11 mouse cellular contexts compared by ENCODE assay signal in genomic region chr4:152108673-152109072, GRCm38 (mm10). TPM values are rescaled to one million over a fixed set of nuclear protein-coding genes. Genes with fewer than 3 reads are reported as not detected.
DNase-seq lines count a peak whose midpoint lies in the region; ATAC-seq and TF ChIP-seq lines count a peak whose summit lies in the region.
"Had no signal": no experiment of that assay in that cellular context is flagged by ENCODE, and none has a peak within 500 bp of the region (broad histone marks: within the 10 kb centered on the region; RNA-seq: fewer than 3 reads in every experiment).

No protein-coding gene starts in this region.

- H3K9ac ChIP-seq in heart, embryonic 13.5 days: no peak overlapping the region
- no peak overlapping the region for H3K9ac ChIP-seq in hindbrain, embryonic 12.5 days
- no peak overlapping the region for H3K9ac ChIP-seq in liver, embryonic 14.5 days (replicated peaks)
- H3K9ac ChIP-seq: embryonic facial prominence, embryonic 15.5 days had no signal

- 80% methylated on average over 5 of the region's 5 CpGs for WGBS in heart, embryonic 13.5 days
- WGBS in embryonic facial prominence, embryonic 10.5 days: 87% methylated on average over 5 of the region's 5 CpGs
- 82% methylated on average over 5 of the region's 5 CpGs for WGBS in hindbrain, embryonic 12.5 days
- WGBS in liver, embryonic 14.5 days (ENCODE audit: insufficient replicate concordance): 88% methylated on average over 5 of the region's 5 CpGs

- peaks cover 17% of the 10 kb centered on the region for H3K4me1 ChIP-seq in heart, embryonic 13.5 days
- peaks cover 26% of the 10 kb centered on the region for H3K4me1 ChIP-seq in embryonic facial prominence, embryonic 10.5 days
- peaks cover 19% of the 10 kb centered on the region for H3K4me1 ChIP-seq in hindbrain, embryonic 12.5 days
- peaks cover 30 to 37% of the 10 kb centered on the region in 2 experiments for H3K4me1 ChIP-seq in liver, embryonic 14.5 days (replicated peaks; ENCODE audit: control insufficient read depth in 2 of 2, insufficient read depth in 2 of 2, low read length in 1 of 2)

- peaks cover 24% of the 10 kb centered on the region for H3K27me3 ChIP-seq in heart, embryonic 13.5 days (replicated peaks)
- peaks cover 43% of the 10 kb centered on the region for H3K27me3 ChIP-seq in embryonic facial prominence, embryonic 10.5 days (replicated peaks; ENCODE audit: low read depth, poor library complexity, severe bottlenecking)
- H3K27me3 ChIP-seq in hindbrain, embryonic 12.5 days: peaks cover 6% of the 10 kb centered on the region; the same call in 1 of the 2 replicates
- H3K27me3 ChIP-seq in liver, embryonic 14.5 days (ENCODE audit: control insufficient read depth, insufficient read depth, low read length): no peaks in the 10 kb centered on the region
- H3K27me3 ChIP-seq: embryonic facial prominence, embryonic 15.5 days had no signal

- TF ChIP-seq CTCF in liver, embryonic 14.5 days (IDR thresholded peaks at IDR 0.05; ENCODE audit: low read depth): no peak

- H3K9me3 ChIP-seq in heart, embryonic 13.5 days: no peaks in the 10 kb centered on the region
- no peaks in the 10 kb centered on the region for H3K9me3 ChIP-seq in embryonic facial prominence, embryonic 10.5 days
- H3K9me3 ChIP-seq in hindbrain, embryonic 12.5 days (replicated peaks): no peaks in the 10 kb centered on the region
- no peaks in the 10 kb centered on the region for H3K9me3 ChIP-seq in liver, embryonic 14.5 days (ENCODE audit: control insufficient read depth, low read length)
- H3K9me3 ChIP-seq: embryonic facial prominence, embryonic 15.5 days had no signal

- no peak overlapping the region for H3K4me3 ChIP-seq in heart, embryonic 13.5 days
- H3K4me3 ChIP-seq in embryonic facial prominence, embryonic 10.5 days: peak overlapping the region; percentile 60
- H3K4me3 ChIP-seq in hindbrain, embryonic 12.5 days: no peak overlapping the region
- no peak overlapping the region; a peak in 1 of 4 replicates for H3K4me3 ChIP-seq in liver, embryonic 14.5 days (ENCODE audit: insufficient read depth in 1 of 2, low read depth in 2 of 2, low read length in 2 of 2)

- DNase-seq in heart, postnatal 10 days: no peak
- no peak for DNase-seq in embryonic facial prominence, embryonic 10.5 days (ENCODE audit: low spot score)
- no peak for DNase-seq in liver, embryonic 14.5 days (ENCODE audit: low read depth in 3 of 3, low spot score in 3 of 3)
- DNase-seq in right cerebral cortex, postnatal 25 days: no peak
- DNase-seq in retina, postnatal 1 day: no peak

- intact Hi-C loops in heart, postnatal 10 days (cut with DNase I): no loop called here

- TF ChIP-seq EP300 in liver, embryonic 14.5 days (IDR thresholded peaks at IDR 0.05; ENCODE audit: low read depth): no peak

- H3K36me3 ChIP-seq in heart, embryonic 13.5 days: peaks cover 94% of the 10 kb centered on the region
- H3K36me3 ChIP-seq in embryonic facial prominence, embryonic 10.5 days (replicated peaks): peaks cover 84% of the 10 kb centered on the region
- H3K36me3 ChIP-seq in hindbrain, embryonic 12.5 days: peaks cover 17% of the 10 kb centered on the region
- peaks cover 21% of the 10 kb centered on the region for H3K36me3 ChIP-seq in liver, embryonic 14.5 days (replicated peaks; ENCODE audit: control insufficient read depth, insufficient read depth, low read depth)

- peak overlapping the region; percentile 88 for H3K4me2 ChIP-seq in heart, embryonic 13.5 days
- peak overlapping the region; percentile 70 for H3K4me2 ChIP-seq in hindbrain, embryonic 12.5 days (replicated peaks)
- H3K4me2 ChIP-seq in liver, embryonic 14.5 days (ENCODE audit: low read depth): peak overlapping the region; percentile 70

- no peak overlapping the region for H3K27ac ChIP-seq in heart, embryonic 13.5 days (replicated peaks)
- no peak overlapping the region for H3K27ac ChIP-seq in embryonic facial prominence, embryonic 10.5 days (replicated peaks)
- H3K27ac ChIP-seq in hindbrain, embryonic 12.5 days: peak overlapping the region; percentile 50; the same call in 1 of the 2 replicates
- H3K27ac ChIP-seq in liver, embryonic 14.5 days: peak overlapping the region; percentile 92; the same call in 1 of the 2 replicates

- ATAC-seq in heart, embryonic 13.5 days (ENCODE audit: extremely low read depth, insufficient number of reproducible peaks, low FRiP score, low TSS enrichment): no peak
- no peak for ATAC-seq in hindbrain, embryonic 12.5 days (ENCODE audit: low FRiP score)
- no peak for ATAC-seq in liver, embryonic 14.5 days (ENCODE audit: insufficient read depth)
- no peak for ATAC-seq in frontal cortex, adult (ENCODE audit: low TSS enrichment)

RNA-seq across cellular contexts. Expression of gene Tnfrsf25, which starts 7.1 kb away (rescaled TPM):
- 0.73 and 0.80 TPM in 2 replicates for polyA plus RNA-seq in heart, embryonic 13.5 days (2015; fragmentation: Nextera tagmentation; extraction: Ambion mirVana)
- total RNA-seq in heart, postnatal 10 days (2021): 1 to 10 TPM; 1.9 TPM
- 1.0 and 1.3 TPM in 2 replicates for polyA plus RNA-seq in embryonic facial prominence, embryonic 10.5 days (2016; fragmentation: Nextera tagmentation; extraction: Ambion mirVana)
- 0.59 and 0.74 TPM in 2 replicates for polyA plus RNA-seq in hindbrain, embryonic 12.5 days (2016; fragmentation: Nextera tagmentation; extraction: Ambion mirVana)
- polyA plus RNA-seq in liver, embryonic 14.5 days (2012; rRNA removed): 0.68 and 0.93 TPM in 2 replicates
- polyA plus RNA-seq in liver, embryonic 14.5 days (2014; fragmentation: Nextera tagmentation; extraction: Ambion mirVana): 0.15 and 0.16 TPM in 2 replicates

RNA-seq across cellular contexts. Expression of gene Plekhg5, which starts 36.4 kb away (rescaled TPM):
- 11.6 and 12.7 TPM in 2 replicates for polyA plus RNA-seq in heart, embryonic 13.5 days (2015; fragmentation: Nextera tagmentation; extraction: Ambion mirVana)
- 10 to 100 TPM; 33.5 to 35.8 TPM for total RNA-seq in heart, postnatal 10 days (2021)
- 11.7 and 13.2 TPM in 2 replicates for polyA plus RNA-seq in embryonic facial prominence, embryonic 10.5 days (2016; fragmentation: Nextera tagmentation; extraction: Ambion mirVana)
- 11.7 and 12.0 TPM in 2 replicates for polyA plus RNA-seq in hindbrain, embryonic 12.5 days (2016; fragmentation: Nextera tagmentation; extraction: Ambion mirVana)
- 4.5 and 4.7 TPM in 2 replicates for polyA plus RNA-seq in liver, embryonic 14.5 days (2012; rRNA removed)
- 2.6 and 4.8 TPM in 2 replicates for polyA plus RNA-seq in liver, embryonic 14.5 days (2014; fragmentation: Nextera tagmentation; extraction: Ambion mirVana)

RNA-seq across cellular contexts. Expression of gene Espn, which starts 43.5 kb away (rescaled TPM):
- polyA plus RNA-seq in heart, embryonic 13.5 days (2015; fragmentation: Nextera tagmentation; extraction: Ambion mirVana): 0.87 and 1.1 TPM in 2 replicates
- 1 to 10 TPM; 1.3 to 1.4 TPM for total RNA-seq in heart, postnatal 10 days (2021)
- polyA plus RNA-seq in embryonic facial prominence, embryonic 10.5 days (2016; fragmentation: Nextera tagmentation; extraction: Ambion mirVana): 7.5 and 10.3 TPM in 2 replicates
- 0.82 and 2.3 TPM in 2 replicates for polyA plus RNA-seq in hindbrain, embryonic 12.5 days (2016; fragmentation: Nextera tagmentation; extraction: Ambion mirVana)
- polyA plus RNA-seq in liver, embryonic 14.5 days (2012; rRNA removed): 1.2 and 1.5 TPM in 2 replicates
- polyA plus RNA-seq in liver, embryonic 14.5 days (2014; fragmentation: Nextera tagmentation; extraction: Ambion mirVana): 1.2 and 1.9 TPM in 2 replicates

RNA-seq across cellular contexts. Expression of gene Hes2, which starts 50.0 kb away (rescaled TPM):
- not detected in 2 replicates for polyA plus RNA-seq in heart, embryonic 13.5 days (2015; fragmentation: Nextera tagmentation; extraction: Ambion mirVana)
- not detected for total RNA-seq in heart, postnatal 10 days (2021)
- polyA plus RNA-seq in embryonic facial prominence, embryonic 10.5 days (2016; fragmentation: Nextera tagmentation; extraction: Ambion mirVana): 0.11 and 1.0 TPM in 2 replicates
- 2.4 and 2.9 TPM in 2 replicates for polyA plus RNA-seq in hindbrain, embryonic 12.5 days (2016; fragmentation: Nextera tagmentation; extraction: Ambion mirVana)
- 0.01 and 0.02 TPM in 2 replicates for polyA plus RNA-seq in liver, embryonic 14.5 days (2012; rRNA removed)
- polyA plus RNA-seq in liver, embryonic 14.5 days (2014; fragmentation: Nextera tagmentation; extraction: Ambion mirVana): 0.05 TPM in 1 of 2 replicates, not detected in the other
- total RNA-seq: heart, adult 8-10 months; megakaryocyte progenitor cell, adult 5-6 weeks had no signal

Comparison
In these comparisons a context has a peak if more than half of its experiments do, and no peak if none do; other contexts are left out.
1. H3K27ac ChIP-seq: peak in hindbrain, embryonic 12.5 days (single experiment) and liver, embryonic 14.5 days (single experiment); none in heart, embryonic 13.5 days (single experiment) and embryonic facial prominence, embryonic 10.5 days (single experiment).
2. Peak in every context shown above with its lines, with median percentiles within 50 percentile points of each other: H3K4me2 ChIP-seq.